Mouse (Mus musculus) embryonic facial prominence, embryonic 11.5 days (tissue): ENCODE measurements around the gene 3110082I17Rik. TPM values are rescaled to one million over a fixed set of nuclear protein-coding genes. Genes with fewer than 3 reads are reported as not detected.

ENCODE experiments used
- ATAC-seq: fragments of 200-750 bp; cut with Nextera tagmentation; replicated peaks from 2 replicates; pipeline ENCODE4 v1.8.0; 2017; ENCODE audit warnings: low read depth; ENCODE audit not compliant: insufficient number of reproducible peaks, low FRiP score, low TSS enrichment
- DNase-seq: peaks from one replicate; pipeline ENCODE4 v3.0.0-alpha.2; 2015; ENCODE audit warnings: low spot score
- H3K27ac ChIP-seq: fragments of 300-500 bp; sonication (generic); replicated peaks from 2 replicates; pipeline ENCODE4 v1.5.1; 2014; ENCODE audit warnings: mild to moderate bottlenecking, low read depth, low read length, control low read depth
- H3K27me3 ChIP-seq: fragments of 300-500 bp; sonication (generic); 2 replicates; pipeline ENCODE4 v1.6.1; 2014; ENCODE audit warnings: mild to moderate bottlenecking, low read length, moderate library complexity, mixed read lengths; ENCODE audit not compliant: control insufficient read depth, insufficient read depth
- H3K36me3 ChIP-seq: fragments of 300-500 bp; sonication (generic); replicated peaks from 2 replicates; pipeline ENCODE4 v1.6.1; 2014; ENCODE audit warnings: low read depth, mild to moderate bottlenecking, low read length, moderate library complexity, mixed read lengths; ENCODE audit not compliant: control insufficient read depth, insufficient read depth
- H3K4me1 ChIP-seq: fragments of 300-500 bp; sonication (generic); 2 replicates; pipeline ENCODE4 v1.6.1; 2014; ENCODE audit warnings: low read length, mixed read lengths; ENCODE audit not compliant: control insufficient read depth, insufficient read depth
- H3K4me2 ChIP-seq: fragments of 300-500 bp; sonication (generic); 2 replicates; pipeline ENCODE4 v1.6.1; 2014; ENCODE audit warnings: low read depth, mild to moderate bottlenecking, control low read depth, low read length, moderate library complexity
- H3K4me3 ChIP-seq: fragments of 300-500 bp; sonication (generic); 2 replicates; pipeline ENCODE4 v1.5.1; 2014; ENCODE audit warnings: low read depth, low read length, control low read depth
- H3K9ac ChIP-seq: fragments of 300-500 bp; sonication (generic); replicated peaks from 2 replicates; pipeline ENCODE4 v1.6.1; 2014; ENCODE audit warnings: mild to moderate bottlenecking, control low read depth, low read length
- H3K9me3 ChIP-seq: fragments of 300-500 bp; sonication (generic); replicated peaks from 2 replicates; pipeline ENCODE4 v1.6.1; 2016; ENCODE audit warnings: mild to moderate bottlenecking, low read length, inconsistent platforms, mixed read lengths; ENCODE audit not compliant: control insufficient read depth
- WGBS: fragments of 180-500 bp; shearing (Covaris S2); extraction: QIAGEN DNeasy Blood & Tissue Kit; methylation state at CpG from one replicate; pipeline ENCODE4 v1.1.7; 2014; 5-methylcytosine and 5-hydroxymethylcytosine counted together
- polyA plus RNA-seq: library from polyadenylated mRNA; unstranded; fragments of >200 nt; fragmentation: Nextera tagmentation; extraction: Ambion mirVana; gene quantifications from 2 replicates; pipeline ENCODE4 v1.2.1, GENCODE M21; 2014

Gene 3110082I17Rik
- polyA plus RNA-seq, 1 experiment from 2014 or later, result 27.1 TPM

DNA sequence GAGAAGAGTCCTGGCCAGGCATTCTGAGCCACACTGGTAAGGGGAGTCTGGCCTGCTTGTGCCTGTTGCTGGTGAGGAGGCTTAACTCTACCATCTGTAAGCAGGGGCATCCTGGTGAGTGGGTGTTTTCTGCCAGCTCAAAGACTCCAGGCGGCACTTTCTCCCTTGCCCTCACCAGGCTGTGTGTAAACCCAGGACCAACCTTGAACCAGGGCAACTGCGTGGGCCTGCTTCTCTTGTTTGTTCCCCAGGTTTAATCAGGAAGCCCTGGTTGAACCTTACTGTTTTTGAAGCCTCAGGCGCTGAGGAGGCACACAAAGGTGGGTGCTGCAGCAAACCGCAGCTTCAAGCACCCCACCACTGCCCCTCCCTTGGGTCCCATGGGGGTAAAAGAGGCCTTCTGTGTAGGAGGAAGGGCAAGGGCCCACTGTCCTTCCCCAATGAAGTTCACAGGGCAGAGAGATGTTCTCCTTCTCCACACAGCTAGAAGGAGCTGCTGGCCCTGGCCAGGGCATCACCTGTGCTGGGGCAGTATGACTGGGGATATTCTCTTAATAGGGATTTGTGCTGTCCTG is 92.4 kb downstream of the 3110082I17Rik start:
- H3K27ac ChIP-seq, result no peak overlapping the region
- H3K4me1 ChIP-seq, result peaks cover 8% of the 10 kb centered on the region

DNA sequence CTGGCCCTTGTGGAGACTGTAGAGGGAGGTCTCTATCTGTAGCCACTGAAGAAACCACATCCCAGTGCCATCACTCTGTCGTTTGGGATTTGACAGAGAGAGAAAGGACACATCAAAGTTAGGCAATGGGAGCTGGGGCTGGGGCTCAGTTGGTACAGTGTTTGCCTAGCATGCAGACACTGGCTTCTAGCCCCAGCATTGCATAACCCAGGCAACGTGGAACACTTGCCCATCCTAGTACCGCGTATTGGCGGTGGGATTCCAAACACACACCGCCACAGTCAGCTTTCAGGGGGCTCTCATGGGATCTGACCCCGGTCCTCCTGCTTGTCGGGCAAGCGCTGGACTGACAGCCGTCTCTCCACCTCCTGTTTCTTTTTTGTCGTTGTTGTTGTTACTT is 93.8 kb downstream of the 3110082I17Rik start:
- Histone ChIP-seq H3K9me3 (no peaks in the 10 kb centered on the region), H3K27me3 (no peaks in the 10 kb centered on the region), H3K4me3 (no peak overlapping the region), H3K27ac (no peak overlapping the region), H3K4me2 (no peak overlapping the region), H3K36me3 (no peaks in the 10 kb centered on the region), H3K4me1 (peaks cover 8% of the 10 kb centered on the region), H3K9ac (no peak overlapping the region)
- DNase-seq (no peak), ATAC-seq (no peak)
- 71% methylated on average over 11 of the region's 11 CpGs for WGBS

More for the DNA sequence above, 92.4 kb downstream of the 3110082I17Rik start:
- Histone ChIP-seq H3K27me3 (no peaks in the 10 kb centered on the region), H3K9ac (no peak overlapping the region), H3K4me2 (no peak overlapping the region), H3K4me3 (no peak overlapping the region), H3K9me3 (no peaks in the 10 kb centered on the region), H3K36me3 (no peaks in the 10 kb centered on the region)
- 91% methylated on average over 4 of the region's 4 CpGs for WGBS
- ATAC-seq (no peak), DNase-seq (no peak)

DNA sequence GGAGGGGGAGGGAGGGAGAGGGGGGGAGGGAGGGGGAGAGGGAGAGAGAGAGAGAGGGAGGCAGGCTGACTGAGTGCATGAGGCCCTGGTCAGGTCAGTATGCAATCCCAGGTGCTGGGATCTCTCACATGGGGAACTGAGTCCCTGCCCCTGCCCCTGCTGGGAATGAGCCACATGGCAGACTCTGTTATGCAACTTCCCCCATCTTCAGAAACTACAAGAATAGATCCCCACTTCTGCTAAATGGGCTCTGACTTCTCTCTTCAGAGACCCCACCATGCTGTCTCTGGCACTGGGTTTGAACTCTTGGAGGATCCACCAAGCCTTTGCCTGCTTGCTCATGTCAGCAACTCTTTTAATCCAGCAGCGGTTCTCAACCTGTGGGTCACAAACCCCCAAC is 94.5 kb downstream of the 3110082I17Rik start:
- Histone ChIP-seq H3K4me2 (no peak overlapping the region), H3K4me3 (no peak overlapping the region), H3K9me3 (no peaks in the 10 kb centered on the region), H3K27me3 (no peaks in the 10 kb centered on the region), H3K4me1 (peaks cover 8% of the 10 kb centered on the region), H3K27ac (no peak overlapping the region), H3K36me3 (no peaks in the 10 kb centered on the region), H3K9ac (no peak overlapping the region)
- DNase-seq (no peak), ATAC-seq (no peak)
- WGBS, result 81% methylated on average over 1 of the region's 1 CpGs

DNA sequence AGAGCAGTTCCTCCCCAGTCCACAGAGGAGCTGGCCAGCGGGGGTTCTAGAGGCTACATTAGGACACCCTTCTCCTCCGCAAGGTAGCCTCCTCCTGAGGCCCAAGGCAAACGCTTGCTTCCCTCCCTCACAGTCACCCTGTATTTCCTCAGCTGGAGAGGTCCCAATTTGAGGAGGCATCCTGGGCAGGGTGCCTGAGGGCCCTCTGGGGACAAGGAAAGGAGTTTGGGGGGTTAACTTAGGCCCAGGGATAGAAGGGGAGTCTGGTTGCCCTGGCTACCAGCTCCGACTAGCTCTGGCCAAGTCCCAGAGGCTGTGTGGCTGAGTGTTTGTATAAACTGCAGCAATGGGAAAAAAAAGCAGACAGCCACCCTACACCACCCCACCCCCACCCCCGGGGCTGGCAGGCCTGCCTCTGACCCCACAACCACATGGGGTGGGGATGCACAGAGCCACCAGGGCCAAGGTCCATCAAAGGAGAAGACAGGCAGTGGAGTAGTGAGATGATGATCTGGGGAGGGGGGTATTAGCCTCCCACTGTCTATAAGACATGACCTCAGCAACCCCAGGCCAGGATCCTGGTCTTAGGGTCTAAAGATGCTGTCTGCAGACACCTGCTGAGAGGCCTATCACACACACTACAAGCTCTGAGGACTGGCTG is 95.3 kb downstream of the 3110082I17Rik start:
- H3K27ac ChIP-seq, result no peak overlapping the region
- no peaks in the 10 kb centered on the region for H3K9me3 ChIP-seq
- H3K9ac ChIP-seq, result 0 out of 2 replicates have a peak overlapping the region, but pooled peaks have one; percentile 15
- peaks cover 8% of the 10 kb centered on the region for H3K4me1 ChIP-seq
- no peak overlapping the region; the same call in 1 of the 2 replicates for H3K4me2 ChIP-seq
- no peak for DNase-seq
- no peaks in the 10 kb centered on the region for H3K27me3 ChIP-seq
- 31% methylated on average over 5 of the region's 5 CpGs for WGBS
- no peaks in the 10 kb centered on the region for H3K36me3 ChIP-seq
- ATAC-seq, result peak; percentile 11; the same call in 1 of the 2 replicates
- H3K4me3 ChIP-seq, result no peak overlapping the region

DNA sequence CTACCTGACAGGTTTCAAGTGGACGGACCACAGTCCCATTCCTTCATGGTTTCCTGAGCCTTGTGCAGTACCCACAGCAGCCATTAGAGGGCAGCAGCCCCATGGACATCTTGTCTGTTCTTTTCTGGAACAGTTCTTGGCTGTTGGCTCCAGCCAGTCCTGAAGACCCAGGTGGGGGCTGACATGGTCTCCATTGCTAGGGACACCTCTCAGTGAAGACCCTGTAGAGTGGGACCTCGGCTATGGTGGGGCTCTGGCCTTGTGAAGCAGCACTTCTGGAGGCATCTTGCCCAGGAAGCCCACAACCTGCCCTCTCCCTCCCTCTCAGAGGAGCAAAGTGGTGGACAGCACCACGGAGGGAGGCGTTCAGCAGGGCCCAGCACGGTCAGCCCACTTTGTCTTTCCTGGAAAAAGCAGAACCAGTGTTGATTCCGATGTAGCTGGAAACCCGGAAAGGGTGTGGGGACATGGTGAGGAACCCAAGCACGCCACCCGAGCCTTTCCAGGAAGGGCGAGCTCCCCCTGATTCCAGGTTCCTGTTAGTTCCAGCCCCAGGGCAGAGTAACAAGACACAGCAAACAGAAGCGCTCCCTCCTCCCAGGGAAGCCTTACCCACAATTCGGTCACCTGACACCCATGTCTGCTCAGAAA is 95.9 kb downstream of the 3110082I17Rik start:
- H3K4me3 ChIP-seq, result no peak overlapping the region
- H3K27ac ChIP-seq, result no peak overlapping the region
- WGBS, result 20% methylated on average over 12 of the region's 12 CpGs
- no peak overlapping the region for H3K9ac ChIP-seq
- H3K9me3 ChIP-seq, result no peaks in the 10 kb centered on the region
- H3K4me2 ChIP-seq, result no peak overlapping the region; the same call in 1 of the 2 replicates
- DNase-seq (peak; percentile 92), ATAC-seq (peak; percentile 34; the same call in 1 of the 2 replicates)
- no peaks in the 10 kb centered on the region for H3K36me3 ChIP-seq
- peaks cover 8% of the 10 kb centered on the region for H3K4me1 ChIP-seq
- H3K27me3 ChIP-seq, result no peaks in the 10 kb centered on the region

DNA sequence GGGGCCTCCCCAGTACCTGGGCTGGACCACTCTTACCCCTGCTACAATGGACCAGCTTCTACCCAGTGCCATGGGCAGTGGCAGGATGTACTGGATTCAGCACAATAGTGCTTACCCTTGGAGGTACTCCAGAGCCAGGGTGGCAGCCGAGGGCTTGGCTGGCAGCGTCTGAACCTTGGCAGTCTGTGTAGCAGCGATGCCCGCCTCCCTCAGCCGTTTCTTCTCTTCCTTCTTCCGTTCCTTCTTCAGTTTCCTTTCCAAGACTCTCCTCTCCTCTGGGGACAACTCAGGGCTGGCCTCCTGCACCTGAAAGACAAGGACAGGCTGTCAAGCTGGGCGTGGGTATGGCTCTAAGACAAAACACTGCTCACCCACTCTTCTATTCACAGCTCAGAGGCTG is 96.5 kb downstream of the 3110082I17Rik start:
- Histone ChIP-seq H3K4me3 (no peak overlapping the region), H3K4me2 (no peak overlapping the region), H3K36me3 (no peaks in the 10 kb centered on the region), H3K9ac (no peak overlapping the region), H3K27ac (no peak overlapping the region), H3K9me3 (no peaks in the 10 kb centered on the region), H3K4me1 (peaks cover 8% of the 10 kb centered on the region), H3K27me3 (no peaks in the 10 kb centered on the region)
- DNase-seq, result no peak
- ATAC-seq, result no peak
- WGBS, result 64% methylated on average over 7 of the region's 7 CpGs

DNA sequence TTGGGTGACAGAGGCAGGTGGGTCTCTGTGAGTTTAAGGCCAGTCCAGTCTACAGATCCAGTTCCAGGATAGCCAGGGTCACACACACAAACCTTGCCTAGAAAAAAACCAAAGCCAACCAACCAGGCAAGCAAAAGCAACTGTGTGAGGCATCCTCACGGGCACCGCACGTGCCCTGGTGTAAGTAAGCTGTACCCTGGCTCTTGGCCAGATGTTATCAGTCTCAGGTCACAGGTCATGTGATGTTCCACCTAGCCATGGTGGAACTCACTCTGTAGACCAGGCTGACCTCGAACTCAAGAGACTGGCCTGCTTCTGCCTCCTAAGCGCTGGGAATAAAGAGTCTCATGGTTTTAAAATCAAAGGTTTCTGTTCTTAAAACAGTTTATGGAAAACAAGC is 101.1 kb downstream of the 3110082I17Rik start:
- no peaks in the 10 kb centered on the region for H3K36me3 ChIP-seq
- H3K27ac ChIP-seq, result no peak overlapping the region
- no peak overlapping the region for H3K4me3 ChIP-seq
- no peaks in the 10 kb centered on the region for H3K9me3 ChIP-seq
- no peaks in the 10 kb centered on the region for H3K4me1 ChIP-seq
- H3K27me3 ChIP-seq, result no peaks in the 10 kb centered on the region
- WGBS, result 96% methylated on average over 5 of the region's 5 CpGs
- DNase-seq (no peak), ATAC-seq (no peak)
- H3K4me2 ChIP-seq, result no peak overlapping the region
- H3K9ac ChIP-seq, result no peak overlapping the region

DNA sequence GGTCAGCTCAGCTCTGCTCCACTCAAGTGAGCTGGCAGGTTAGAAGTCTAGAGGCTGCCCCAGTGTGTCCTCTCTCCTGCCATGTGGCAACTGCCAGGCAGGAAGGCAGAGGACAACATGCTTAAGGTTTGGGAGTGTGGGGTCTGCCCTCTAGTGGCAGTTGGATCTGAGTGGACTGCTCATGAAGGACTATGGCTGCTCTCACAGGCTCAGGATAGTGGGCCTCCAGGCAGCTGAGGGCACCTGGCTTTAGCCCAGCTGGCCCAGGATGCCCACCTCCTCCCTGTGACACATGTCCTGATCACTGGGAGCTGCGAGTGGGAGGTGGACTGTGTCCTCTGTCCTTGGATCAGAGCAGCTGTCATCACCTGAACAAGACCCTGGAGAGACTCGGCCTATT is 101.7 kb downstream of the 3110082I17Rik start:
- 65% methylated on average over 2 of the region's 2 CpGs for WGBS

More for the DNA sequence above, 101.7 kb downstream of the 3110082I17Rik start:
- Histone ChIP-seq H3K27me3 (no peaks in the 10 kb centered on the region), H3K4me1 (no peaks in the 10 kb centered on the region), H3K36me3 (no peaks in the 10 kb centered on the region), H3K27ac (no peak overlapping the region), H3K9ac (no peak overlapping the region), H3K4me2 (no peak overlapping the region), H3K4me3 (no peak overlapping the region), H3K9me3 (no peaks in the 10 kb centered on the region)
- ATAC-seq (no peak), DNase-seq (peak; percentile 54)
